ENCODE assay signal across 12 mouse cellular contexts in genomic region chr5:139259853-139260252, GRCm38 (mm10). TPM values are rescaled to one million over a fixed set of nuclear protein-coding genes. Genes with fewer than 3 reads are reported as not detected.
A peak's percentile ranks its signal among the peaks of the same experiment; 100 is the strongest.
DNase-seq lines count a peak whose midpoint lies in the region; ATAC-seq lines count a peak whose summit lies in the region.
"Had no signal": no experiment of that assay in that cellular context is flagged by ENCODE, and none has a peak within 500 bp of the region (broad histone marks: within the 10 kb centered on the region; RNA-seq: fewer than 3 reads in every experiment).

No protein-coding gene starts in this region.

- intact Hi-C loops in heart, postnatal 36 days (cut with DNase I), result no loop called here

- no peak overlapping the region for H3K4me2 ChIP-seq in intestine, embryonic 14.5 days (ENCODE audit: low read length)
- H3K4me2 ChIP-seq in intestine, embryonic 15.5 days (replicated peaks), result no peak overlapping the region

- H3K27ac ChIP-seq in intestine, embryonic 14.5 days (ENCODE audit: low read depth), result peak overlapping the region; percentile 34; the same call in 1 of the 2 replicates
- no peak overlapping the region for H3K27ac ChIP-seq in intestine, embryonic 15.5 days
- H3K27ac ChIP-seq: hindbrain, postnatal 0 days had no signal

- DNase-seq in intestine, embryonic 14.5 days (ENCODE audit: low spot score), result no peak
- peak; percentile 50 to 52 for DNase-seq in cerebellum, postnatal 36 days
- peak; percentile 29 to 37 for DNase-seq in heart, postnatal 36 days
- DNase-seq in lung, postnatal 25 days (ENCODE audit: low spot score), result peak; percentile 65
- no peak for DNase-seq in right cerebral cortex, postnatal 4 days
- DNase-seq in spleen, postnatal 36 days (ENCODE audit: low spot score in 2 of 2), result no peak
- DNase-seq in thymus, postnatal 14 days, result no peak
- DNase-seq: retina, postnatal 1 day had no signal

- peaks cover 54% of the 10 kb centered on the region for H3K36me3 ChIP-seq in intestine, embryonic 14.5 days (ENCODE audit: control insufficient read depth, insufficient read depth, low read length)
- H3K36me3 ChIP-seq in intestine, embryonic 15.5 days, result peaks cover 32% of the 10 kb centered on the region

- WGBS in intestine, embryonic 14.5 days, result 60% methylated on average over 5 of the region's 5 CpGs
- WGBS in intestine, embryonic 15.5 days, result 68% methylated on average over 5 of the region's 5 CpGs

- H3K4me3 ChIP-seq in intestine, embryonic 14.5 days (ENCODE audit: low read depth, low read length), result no peak overlapping the region
- H3K4me3 ChIP-seq in intestine, embryonic 15.5 days (replicated peaks), result no peak overlapping the region
- H3K4me3 ChIP-seq: erythroblast, embryonic 14.5 days had no signal

- H3K27me3 ChIP-seq in intestine, embryonic 14.5 days (replicated peaks; ENCODE audit: control insufficient read depth, insufficient read depth, low read length), result no peaks in the 10 kb centered on the region
- H3K27me3 ChIP-seq in intestine, embryonic 15.5 days (replicated peaks), result no peaks in the 10 kb centered on the region

- H3K9me3 ChIP-seq in intestine, embryonic 14.5 days (ENCODE audit: control insufficient read depth, low read length), result no peaks in the 10 kb centered on the region
- no peaks in the 10 kb centered on the region for H3K9me3 ChIP-seq in intestine, embryonic 15.5 days

- H3K9ac ChIP-seq in intestine, embryonic 14.5 days (ENCODE audit: low read length), result no peak overlapping the region
- no peak overlapping the region for H3K9ac ChIP-seq in intestine, embryonic 15.5 days

- peaks cover 13% of the 10 kb centered on the region; the same call in 1 of the 2 replicates for H3K4me1 ChIP-seq in intestine, embryonic 14.5 days (replicated peaks; ENCODE audit: control insufficient read depth, insufficient read depth, low read length)
- H3K4me1 ChIP-seq in intestine, embryonic 15.5 days (replicated peaks), result peaks cover 5% of the 10 kb centered on the region; the same call in 1 of the 2 replicates

- peak; percentile 33; the same call in 1 of the 2 replicates for ATAC-seq in intestine, embryonic 14.5 days (replicated peaks; ENCODE audit: low FRiP score, low TSS enrichment, low read depth)
- no peak for ATAC-seq in intestine, embryonic 15.5 days
- ATAC-seq: CD4-positive, CD25-positive, alpha-beta regulatory T cell, adult 4 months; hindbrain, postnatal 0 days had no signal

RNA-seq across cellular contexts. Expression of gene Get4, which starts 7.7 kb away (rescaled TPM):
- polyA plus RNA-seq in intestine, embryonic 14.5 days (2014; fragmentation: Nextera tagmentation; extraction: Ambion mirVana), result 152 and 161 TPM in 2 replicates
- 147 and 148 TPM in 2 replicates for polyA plus RNA-seq in intestine, embryonic 15.5 days (2015; fragmentation: Nextera tagmentation; extraction: Ambion mirVana)
- total RNA-seq in heart, postnatal 36 days (2021), result 10 to 100 TPM; 44.8 to 47.4 TPM

RNA-seq across cellular contexts. Expression of gene Sun1, which starts 59.4 kb away (rescaled TPM):
- polyA plus RNA-seq in intestine, embryonic 14.5 days (2014; fragmentation: Nextera tagmentation; extraction: Ambion mirVana), result 54.7 and 63.9 TPM in 2 replicates
- 39.8 and 41.2 TPM in 2 replicates for polyA plus RNA-seq in intestine, embryonic 15.5 days (2015; fragmentation: Nextera tagmentation; extraction: Ambion mirVana)
- 10 to 100 TPM; 48.2 to 50.1 TPM for total RNA-seq in heart, postnatal 36 days (2021)

Comparison
In these comparisons a context has a peak if more than half of its experiments do, and no peak if none do; other contexts are left out.
1. DNase-seq: peak in cerebellum, postnatal 36 days (2 of 2), heart, postnatal 36 days (2 of 2) and lung, postnatal 25 days (single experiment); none in intestine, embryonic 14.5 days (single experiment), right cerebral cortex, postnatal 4 days (single experiment), spleen, postnatal 36 days (0 of 2) and thymus, postnatal 14 days (single experiment).